Mouse (Mus musculus): Measurements from ENCODE around the gene Znrf3.
"Not testable (repeated sequence)": the region's sequence is repeated elsewhere in the genome, so short reads cannot be mapped to it uniquely, and the experiment has no call there.

The Znrf3 gene

DNA sequence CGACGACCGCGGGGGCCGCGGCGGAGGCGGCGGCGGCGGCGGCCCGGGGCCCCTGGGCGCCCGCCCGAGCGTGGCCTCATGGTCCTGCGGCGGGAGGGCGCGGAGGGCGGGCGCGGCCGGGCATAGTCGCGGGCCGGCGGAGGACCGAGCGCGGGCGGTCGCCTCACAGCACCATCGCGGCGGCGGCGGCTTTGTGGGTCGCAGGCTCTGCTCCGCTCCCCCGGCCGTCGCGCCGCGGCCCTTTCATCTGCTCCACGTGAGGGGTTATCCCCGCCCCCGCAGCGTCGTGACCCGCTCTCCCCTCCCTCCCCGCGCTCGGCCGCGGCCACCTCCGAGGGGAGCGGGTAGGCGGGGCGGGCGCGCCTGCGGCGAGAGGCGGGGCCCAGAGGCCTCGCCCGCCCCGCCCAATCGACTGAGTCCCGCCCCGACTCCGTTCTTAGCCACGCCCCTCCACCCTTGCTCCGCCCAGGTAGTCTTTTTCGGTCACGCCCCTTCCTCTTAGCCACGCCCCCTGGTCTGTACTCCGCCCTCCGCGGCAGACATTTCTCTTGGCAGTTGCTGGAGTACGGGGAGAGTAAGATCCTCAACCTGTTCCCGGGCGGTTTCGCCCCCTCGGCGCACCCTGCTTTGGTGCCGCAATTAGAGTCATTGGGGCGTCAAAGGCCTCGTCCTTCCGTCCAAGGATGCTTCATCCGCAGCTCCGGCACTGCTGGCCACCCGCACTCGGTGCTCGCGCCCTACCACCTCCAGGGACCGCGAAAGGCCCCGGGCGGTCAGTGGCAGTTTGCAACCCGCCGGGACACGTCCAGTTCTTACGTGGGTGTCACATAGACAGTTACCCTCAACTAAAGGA is at the start of gene Znrf3:
TSS of gene Znrf3 (minus strand) at position 249 of the 853 bp plus-strand sequence.
- DNase-seq = peak; percentile 90 to 92

GRCm38 (mm10) chr11:5493869-5494268 is 49.2 kb upstream of the Znrf3 start:
- DNase-seq = no peak

- DNase-seq = no peak
Measured at GRCm38 (mm10) chr11:5491912-5492311, 47.3 kb upstream of the Znrf3 start.

GRCm38 (mm10) chr11:5490989-5491656 is 46.5 kb upstream of the Znrf3 start:
- DNase-seq = no peak

DNA sequence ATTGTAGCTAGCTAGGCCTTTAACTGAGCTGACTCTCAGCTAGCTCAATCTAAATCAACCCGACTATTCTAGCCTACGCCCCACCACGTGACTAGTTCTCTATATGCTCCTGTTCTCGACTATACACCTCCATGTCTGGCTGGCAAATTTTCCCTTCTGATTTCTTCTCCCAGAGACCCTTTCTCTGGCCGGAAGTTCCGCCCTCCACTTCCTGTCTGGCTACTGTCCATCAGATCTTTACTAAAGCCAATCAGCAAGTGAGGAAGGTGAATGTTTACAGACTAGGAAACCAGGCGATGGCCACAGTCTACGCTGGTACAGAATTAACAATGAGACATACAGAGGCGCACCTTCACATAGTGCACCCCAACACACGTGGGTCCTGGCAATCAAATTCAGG is 44.8 kb upstream of the Znrf3 start:
- not testable (repeated sequence) for DNase-seq

DNA sequence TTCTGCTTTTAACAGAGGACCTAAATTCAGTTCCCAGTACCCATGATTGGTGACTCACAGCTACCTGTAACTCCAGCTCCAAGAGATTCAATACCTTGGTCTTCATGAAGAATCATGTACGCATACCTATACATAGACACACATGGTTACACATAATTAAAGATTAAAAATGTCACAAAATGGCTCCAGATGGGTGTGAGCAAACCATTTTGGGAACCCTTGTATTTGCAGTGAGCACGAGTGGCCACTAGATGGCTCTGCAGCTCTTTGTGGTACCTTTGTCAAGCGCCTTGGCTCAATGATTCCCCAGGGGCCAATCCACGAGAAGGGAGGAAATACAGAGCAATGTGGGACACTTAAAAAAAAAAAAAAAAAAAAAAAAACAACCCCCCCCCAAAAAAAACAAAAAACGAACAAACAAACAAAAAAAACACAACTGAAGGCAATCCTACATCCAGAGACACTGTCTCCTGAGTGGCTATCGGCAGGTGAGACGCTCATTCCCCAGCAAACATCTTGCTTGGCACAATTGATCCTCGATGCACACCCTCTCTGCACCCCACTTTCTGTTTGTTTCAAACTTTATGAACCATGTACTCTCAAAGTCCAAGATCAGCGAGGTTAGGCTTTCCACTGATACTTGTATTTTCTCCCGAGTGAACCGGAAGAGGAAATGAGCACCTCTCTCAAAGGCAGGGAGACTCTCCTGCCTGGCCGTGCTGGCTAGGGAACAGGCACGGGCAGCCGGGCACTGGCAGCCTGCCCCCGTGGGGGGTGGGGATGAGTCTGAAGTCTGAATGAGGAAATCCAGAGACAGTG is 40.8 kb upstream of the Znrf3 start:
- DNase-seq = peak; percentile 85 to 90

- no peak for DNase-seq
Measured at GRCm38 (mm10) chr11:5482581-5482980, 37.9 kb upstream of the Znrf3 start.

DNA sequence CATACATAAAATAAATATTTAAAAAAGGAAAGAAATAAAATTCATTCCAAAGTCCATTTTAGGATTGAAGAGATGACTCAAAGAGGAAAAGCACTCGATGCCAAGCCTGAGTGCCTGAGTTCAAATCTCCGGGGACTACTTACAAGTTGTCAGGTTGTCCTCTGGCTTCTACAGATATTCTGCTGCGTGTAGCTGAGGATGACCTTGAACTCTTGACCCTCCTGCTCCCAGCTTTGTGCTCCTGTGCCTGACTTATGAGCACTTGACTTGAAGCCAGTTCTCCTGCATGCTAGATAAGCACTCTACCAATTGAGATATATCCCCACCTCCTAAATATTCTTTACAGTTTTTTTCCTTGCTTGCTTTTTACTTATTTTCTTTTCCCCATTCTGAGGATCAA is 34.2 kb upstream of the Znrf3 start:
- DNase-seq = no peak

GRCm38 (mm10) chr11:5478193-5478592 is 33.5 kb upstream of the Znrf3 start:
- DNase-seq = no peak

- DNase-seq = no peak
Measured at GRCm38 (mm10) chr11:5476806-5477205, 32.2 kb upstream of the Znrf3 start.

DNA sequence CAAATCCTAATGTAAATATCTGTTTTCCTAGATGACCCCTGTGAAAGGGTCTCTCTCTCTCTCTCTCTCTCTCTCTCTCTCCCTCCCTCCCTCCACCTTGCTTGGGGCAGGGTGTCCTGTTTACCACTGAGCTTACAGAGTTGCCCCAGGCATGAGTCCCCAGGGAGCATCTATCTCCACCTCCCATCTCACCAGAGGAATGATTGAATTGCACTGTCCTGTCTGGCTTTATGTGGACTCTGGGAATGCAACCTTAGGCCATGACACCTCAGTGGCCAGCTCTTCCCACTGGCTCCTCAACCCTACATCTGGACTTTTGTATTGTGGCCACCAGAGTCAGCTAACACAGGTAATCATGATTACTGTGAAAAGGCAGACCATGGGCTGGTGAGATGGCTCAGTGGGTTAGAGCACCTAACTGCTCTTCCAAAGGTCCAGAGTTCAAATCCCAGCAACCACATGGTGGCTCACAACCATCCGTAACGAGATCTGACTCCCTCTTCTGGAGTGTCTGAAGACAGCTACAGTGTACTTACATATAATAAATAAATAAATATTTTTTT is 31.0 kb upstream of the Znrf3 start:
- DNase-seq = not testable (repeated sequence)

GRCm38 (mm10) chr11:5474130-5474529 is 29.5 kb upstream of the Znrf3 start:
- peak; percentile 67 to 85 for DNase-seq

- DNase-seq = no peak
Measured at GRCm38 (mm10) chr11:5470055-5470454, 25.4 kb upstream of the Znrf3 start.

DNA sequence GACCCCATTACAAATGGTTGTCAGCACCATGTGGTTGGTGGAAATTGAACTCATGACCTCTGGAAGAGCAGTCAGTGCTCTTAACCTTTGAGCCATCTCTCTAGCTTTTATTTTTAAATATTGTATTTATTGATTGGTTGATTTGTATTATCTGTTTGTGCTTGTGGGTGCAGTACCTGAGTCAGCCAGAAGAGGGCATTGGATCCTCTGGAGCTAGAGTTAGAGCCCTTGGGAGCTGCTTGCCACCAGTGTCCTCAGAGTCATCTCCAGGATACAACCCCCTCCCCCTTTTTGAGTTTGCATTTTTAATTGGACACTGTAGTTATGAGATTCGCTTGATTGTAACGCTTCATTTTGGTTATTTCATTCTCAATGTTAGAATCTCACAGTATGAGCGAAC is 24.4 kb upstream of the Znrf3 start:
- DNase-seq = peak; percentile 29 to 47

- DNase-seq = no peak
Measured at GRCm38 (mm10) chr11:5468471-5468870, 23.8 kb upstream of the Znrf3 start.

- no peak for DNase-seq
Measured at GRCm38 (mm10) chr11:5451923-5452322, 7.3 kb upstream of the Znrf3 start.

DNA sequence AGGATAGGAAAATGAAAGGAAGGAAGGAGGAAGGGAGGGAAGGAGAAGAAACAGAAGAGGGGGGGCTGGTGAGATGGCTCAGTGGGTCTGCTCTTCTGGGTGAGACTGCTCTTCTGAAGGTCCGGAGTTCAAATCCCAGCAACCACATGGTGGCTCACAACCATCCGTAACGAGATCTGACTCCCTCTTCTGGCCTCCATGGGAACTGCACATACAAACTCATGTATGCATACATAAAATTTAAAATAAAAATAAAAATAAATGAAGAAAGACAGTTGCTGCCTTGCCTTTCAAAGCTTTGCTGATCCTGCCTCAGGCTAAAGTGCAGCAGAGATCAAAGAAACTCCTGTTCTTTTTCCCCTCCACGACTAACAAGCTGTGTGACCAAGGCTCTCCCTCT is 6.7 kb upstream of the Znrf3 start:
- no peak for DNase-seq

GRCm38 (mm10) chr11:5450701-5451100 is 6.1 kb upstream of the Znrf3 start:
- DNase-seq = no peak

- no peak for DNase-seq
Measured at GRCm38 (mm10) chr11:5445452-5445953, 856 bp upstream of the Znrf3 start.

- peak in 1 of 2 experiments; percentile 48 for DNase-seq
Measured at GRCm38 (mm10) chr11:5444234-5444598, 431 bp downstream of the Znrf3 start.

DNA sequence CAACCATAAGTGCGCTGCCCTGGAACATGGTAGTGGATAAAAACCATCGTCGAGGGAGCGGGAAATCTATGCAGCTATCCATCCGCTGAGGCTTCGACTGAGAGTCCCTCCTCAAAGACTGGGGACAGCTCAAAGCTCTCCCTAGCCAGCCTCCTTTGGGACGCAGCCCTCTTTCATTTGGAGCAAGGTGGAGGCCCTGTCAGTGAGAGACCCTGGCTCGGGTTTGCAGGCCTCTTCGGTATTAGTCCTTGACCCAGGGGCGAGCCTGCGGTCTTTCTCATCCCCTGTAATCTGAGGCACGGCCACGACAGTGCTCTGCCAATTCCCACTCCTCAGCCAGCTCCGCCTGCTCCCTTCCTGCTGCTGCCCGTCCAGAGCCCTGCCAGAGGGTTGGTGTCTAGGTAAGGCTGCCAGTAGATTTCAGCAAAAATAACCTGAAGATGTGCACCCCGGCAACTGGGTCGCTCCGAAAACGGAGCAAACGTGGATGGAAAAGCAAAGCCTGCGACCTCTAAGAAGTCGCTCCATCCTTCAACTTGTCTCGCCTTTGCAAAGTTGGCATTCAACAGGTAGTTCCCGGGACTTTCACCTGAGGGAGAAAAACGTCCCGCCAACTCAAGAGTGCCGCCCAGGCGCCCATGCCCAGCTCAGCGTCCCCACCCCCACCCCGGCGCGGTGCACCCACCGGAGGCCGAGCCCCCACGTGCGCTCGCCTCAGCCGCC is 975 bp downstream of the Znrf3 start:
- no peak for DNase-seq

DNA sequence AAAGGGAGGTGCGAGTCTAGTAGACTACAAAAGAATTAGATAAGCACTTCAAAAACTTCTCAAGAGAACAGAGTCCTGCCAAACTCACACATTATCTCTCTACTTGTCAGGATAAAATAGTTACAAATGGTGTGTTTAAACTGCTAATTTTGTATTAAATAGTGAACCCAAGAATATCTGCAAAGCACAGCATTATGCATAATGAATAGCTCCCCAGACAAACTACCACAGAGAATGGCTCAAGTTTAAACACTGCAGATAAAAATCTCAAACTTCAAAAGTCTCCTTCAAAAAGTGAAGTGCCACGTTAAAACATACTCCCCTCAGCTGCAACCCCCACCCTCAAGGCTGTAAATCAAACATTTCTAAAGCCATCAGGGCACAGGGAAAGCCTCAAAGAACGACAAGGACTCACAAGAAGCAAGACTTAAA is 2.0 kb downstream of the Znrf3 start:
- DNase-seq = no peak

Data from cerebellum, postnatal 36 days (tissue).